Mouse (Mus musculus) WW6 (cell line): ENCODE measurements at regions not wholly inside any gene's neighbourhood (a gene's known extent, or its start where the extent isn't known, plus 50 kb on each side); places are given as distances from the start of the nearest gene placed in this dataset.

Experiments
- DNase-seq: peaks from one replicate; pipeline ENCODE4 v3.0.0-alpha.2; 2013; ENCODE audit warnings: low read depth, low spot score

GRCm38 (mm10) chr13:110450526-110450925 lies 55.7 kb downstream of the Plk2 start:
- no peak for DNase-seq

DNA sequence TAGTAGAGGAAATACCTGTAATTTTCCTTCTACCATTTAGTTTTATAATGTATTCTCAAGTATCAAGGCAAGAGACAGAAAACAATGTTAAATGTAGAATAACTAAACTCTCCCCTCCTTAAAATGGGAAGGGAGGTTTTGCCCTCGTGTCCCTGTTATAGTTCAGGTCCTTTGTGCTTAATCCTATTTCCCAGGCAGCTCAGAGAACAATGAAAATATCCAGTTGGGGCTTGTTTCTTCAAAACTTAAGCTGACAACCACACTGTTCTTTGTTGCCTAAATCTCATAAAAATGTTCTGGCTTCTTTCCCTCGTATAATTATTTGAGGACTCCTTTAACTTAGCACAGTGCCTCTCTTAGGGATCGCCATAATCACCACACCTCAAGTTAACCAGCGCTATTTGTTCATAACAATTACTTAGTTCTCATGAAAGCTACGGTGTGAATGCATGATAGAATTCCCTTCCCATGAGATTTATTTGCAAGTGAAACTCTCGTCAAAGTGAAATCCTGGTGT lies 57.2 kb downstream of the Plk2 start:
- DNase-seq, result no peak

GRCm38 (mm10) chr13:110455085-110455484 lies 60.2 kb downstream of the Plk2 start:
- no peak for DNase-seq

GRCm38 (mm10) chr13:110455569-110456196 lies 60.8 kb downstream of the Plk2 start:
- no peak for DNase-seq

DNA sequence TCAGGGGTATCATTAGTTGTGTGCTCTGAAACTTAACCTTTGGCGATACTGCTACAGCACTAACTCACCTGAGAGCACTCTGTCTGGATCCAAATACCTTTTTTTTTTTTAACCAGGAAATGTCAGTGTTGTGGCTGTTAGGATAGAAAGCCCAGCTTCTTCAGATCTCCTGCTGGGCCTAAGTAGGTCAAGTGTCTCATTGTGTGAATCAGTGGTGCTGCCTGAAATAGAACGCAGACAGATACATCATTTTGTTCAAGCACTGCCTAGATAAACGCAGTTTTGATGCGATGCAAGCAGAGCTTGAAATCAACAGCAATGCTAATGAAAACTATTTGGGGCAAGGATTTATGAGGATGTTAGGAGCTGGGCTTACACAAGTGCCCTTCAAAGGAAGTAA lies 63.9 kb downstream of the Plk2 start:
- DNase-seq, result no peak

DNA sequence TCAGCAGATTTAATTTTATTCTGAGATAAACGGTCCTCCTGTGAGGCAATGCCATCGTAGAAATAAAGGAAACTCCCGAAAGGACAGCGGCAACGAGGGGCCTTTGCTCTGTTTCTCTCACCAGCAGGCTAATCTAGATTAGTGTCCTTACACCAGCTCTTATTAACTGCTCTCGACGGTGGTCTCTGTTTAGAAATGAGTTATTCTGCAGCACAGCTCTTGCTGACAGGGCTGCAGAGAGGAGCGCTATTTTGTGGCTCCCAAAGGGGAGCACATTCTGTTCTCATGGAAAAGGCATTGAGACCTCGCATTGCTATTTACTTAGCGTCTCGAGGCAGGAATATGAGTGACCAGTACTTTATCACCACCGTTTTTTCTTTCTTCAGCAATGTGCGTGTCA lies 66.7 kb downstream of the Plk2 start:
- DNase-seq, result no peak

GRCm38 (mm10) chr13:110471526-110471925 lies 76.7 kb downstream of the Plk2 start:
- no peak for DNase-seq

GRCm38 (mm10) chr13:110477709-110478108 lies 82.9 kb downstream of the Plk2 start:
- no peak for DNase-seq

DNA sequence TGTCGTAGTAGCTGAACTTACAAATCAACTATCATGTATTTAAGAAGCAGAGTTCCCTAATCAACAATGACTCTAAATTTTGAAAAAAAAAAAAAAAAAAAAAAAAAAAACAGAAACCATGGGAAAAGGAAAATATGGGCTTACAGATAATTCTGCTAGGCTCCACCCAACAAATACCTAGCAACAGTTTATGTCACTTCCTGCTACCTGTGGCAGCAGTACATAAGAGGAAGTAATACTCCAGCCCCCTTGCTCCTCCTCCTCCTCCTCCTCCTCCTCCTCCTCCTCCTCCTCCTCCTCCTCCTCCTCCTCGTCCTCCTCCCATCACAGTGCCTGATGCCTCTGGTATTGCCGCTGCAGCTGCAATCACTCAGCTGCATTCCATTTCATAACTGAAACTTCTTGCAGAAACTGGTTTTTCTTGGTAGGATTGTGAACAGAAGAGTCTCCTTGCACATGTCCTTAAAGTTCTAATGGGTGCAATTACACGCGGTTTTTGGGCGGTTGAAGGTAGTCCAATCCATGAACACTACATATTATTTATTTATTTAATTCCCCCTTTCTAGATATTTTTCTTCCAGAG lies 89.6 kb downstream of the Plk2 start:
- DNase-seq, result no peak

DNA sequence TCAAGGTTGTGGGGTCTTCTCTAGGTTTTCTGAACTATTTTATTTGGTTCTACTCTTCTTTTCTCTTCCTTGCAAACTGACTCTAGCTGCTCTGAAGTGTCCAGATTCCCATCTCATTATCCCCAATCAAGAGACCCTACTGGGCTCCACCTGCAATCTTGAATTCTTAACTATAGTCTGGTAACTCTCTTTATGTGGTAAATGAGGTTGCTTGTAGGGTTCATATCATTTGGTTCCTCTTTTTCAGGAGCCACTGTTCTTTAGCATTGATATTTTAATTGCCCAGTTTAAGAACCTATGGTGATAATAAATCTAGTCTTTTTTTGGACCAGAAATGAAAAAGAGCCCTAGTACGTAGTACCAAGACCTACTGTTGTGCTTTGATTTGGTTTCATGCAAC lies 90.7 kb downstream of the Plk2 start:
- no peak for DNase-seq

GRCm38 (mm10) chr13:110490166-110490565 lies 95.3 kb downstream of the Plk2 start:
- no peak for DNase-seq

DNA sequence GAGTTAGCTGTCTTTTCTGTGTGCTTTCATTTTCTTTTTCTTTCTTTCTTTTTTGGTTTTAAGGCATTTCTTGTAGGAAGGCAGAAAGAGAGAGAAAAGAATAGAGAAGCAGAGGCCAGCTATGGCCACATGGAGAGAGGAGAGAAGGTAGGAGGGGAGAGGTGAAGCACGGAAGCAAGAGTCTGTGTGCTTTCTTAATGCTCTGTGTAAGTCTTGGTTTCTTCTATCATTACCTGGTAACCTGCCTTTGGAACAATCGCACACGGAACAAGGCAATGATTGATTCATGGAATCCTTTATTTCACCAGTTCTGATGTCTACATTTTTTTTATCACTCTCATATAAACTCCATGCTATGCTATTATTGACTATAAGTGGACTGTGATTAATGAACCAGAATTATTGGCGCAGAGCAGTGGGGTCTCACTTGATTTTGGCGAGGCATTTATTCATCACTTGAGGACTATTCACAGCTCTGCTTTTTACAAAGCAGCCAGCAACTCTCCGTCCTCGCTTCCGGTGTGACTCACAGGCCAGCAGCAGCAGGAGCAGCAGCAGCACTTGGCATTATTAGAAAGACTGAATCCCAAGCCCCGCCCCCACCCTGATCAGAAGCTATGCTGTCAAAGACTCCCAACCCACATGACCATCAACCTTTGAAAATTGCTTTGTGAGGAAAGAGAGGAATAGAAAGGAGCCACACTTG lies 97.6 kb downstream of the Plk2 start:
- no peak for DNase-seq

GRCm38 (mm10) chr13:110493002-110493552 lies 98.2 kb downstream of the Plk2 start:
- no peak for DNase-seq

DNA sequence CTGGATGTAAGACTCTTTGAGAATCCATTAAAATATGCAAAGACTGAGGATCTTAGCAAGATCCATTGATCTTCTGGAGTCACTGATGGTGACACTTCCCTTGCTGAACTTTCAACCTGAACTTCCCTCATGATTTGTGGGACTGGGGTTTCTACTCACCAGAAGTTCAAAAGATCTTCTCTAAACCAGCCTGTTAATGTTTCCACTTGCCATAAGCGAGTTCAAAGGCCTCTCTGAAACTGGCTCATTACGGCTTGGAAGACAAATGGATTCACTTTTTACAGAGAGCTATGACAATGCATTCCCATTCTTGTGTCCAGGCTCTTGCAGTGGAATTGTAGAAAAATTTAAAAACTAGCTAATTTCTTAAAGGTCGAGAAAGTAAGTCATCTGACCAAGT lies 102.6 kb downstream of the Plk2 start:
- no peak for DNase-seq

- no peak for DNase-seq
These were observed 113.0 kb downstream of the Plk2 start for GRCm38 (mm10) chr13:110507814-110508362.

DNA sequence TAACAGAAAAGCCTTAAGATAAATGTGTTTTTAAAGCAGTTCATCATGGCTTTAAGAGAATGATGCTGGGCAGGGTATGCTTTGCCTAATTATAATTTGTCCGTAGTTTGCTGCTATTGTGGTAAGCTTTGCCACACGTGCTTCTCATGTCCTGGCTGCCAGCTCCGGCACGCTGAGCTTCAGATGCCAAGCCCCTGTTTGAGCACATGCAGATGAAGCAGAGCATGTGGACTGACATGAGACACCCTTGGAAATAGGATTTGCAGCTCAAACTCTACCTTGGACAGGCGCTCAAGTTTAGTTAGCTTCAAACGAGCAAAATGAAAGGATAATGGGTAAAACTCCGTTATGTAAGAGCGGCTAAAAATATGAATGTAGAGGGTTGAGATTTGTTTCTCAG lies 123.1 kb downstream of the Plk2 start:
- DNase-seq, result no peak

GRCm38 (mm10) chr13:110522974-110523373 lies 128.1 kb downstream of the Plk2 start:
- no peak for DNase-seq

GRCm38 (mm10) chr13:110527681-110528080 lies 132.8 kb downstream of the Plk2 start:
- no peak for DNase-seq

- DNase-seq, result no peak
These were observed 134.8 kb downstream of the Plk2 start for GRCm38 (mm10) chr13:110529624-110530023.

GRCm38 (mm10) chr13:110534320-110534764 lies 139.5 kb downstream of the Plk2 start:
- no peak for DNase-seq

DNA sequence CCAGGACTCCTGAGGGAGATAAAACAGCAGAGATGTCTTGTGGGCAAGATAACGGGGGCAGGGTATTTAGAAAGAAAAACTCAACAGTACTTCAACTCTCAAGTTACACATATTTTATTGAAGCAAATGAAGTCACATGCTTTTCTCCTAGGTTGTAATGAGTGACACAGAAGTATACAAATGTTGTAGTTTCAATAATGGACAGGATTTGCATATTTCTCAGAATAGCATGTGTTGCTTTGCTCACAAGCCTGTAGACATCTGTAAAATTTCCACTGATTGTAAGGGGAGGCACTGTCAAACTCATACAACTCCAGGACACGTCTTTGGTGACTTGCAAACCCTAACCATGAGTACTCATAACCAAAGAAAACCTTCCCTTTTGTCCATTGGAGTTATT lies 140.9 kb downstream of the Plk2 start:
- DNase-seq, result no peak

GRCm38 (mm10) chr13:110537960-110538463 lies 143.2 kb downstream of the Plk2 start:
- no peak for DNase-seq
